24 mouse cellular contexts compared by ENCODE assay signal in the genomic region with DNA sequence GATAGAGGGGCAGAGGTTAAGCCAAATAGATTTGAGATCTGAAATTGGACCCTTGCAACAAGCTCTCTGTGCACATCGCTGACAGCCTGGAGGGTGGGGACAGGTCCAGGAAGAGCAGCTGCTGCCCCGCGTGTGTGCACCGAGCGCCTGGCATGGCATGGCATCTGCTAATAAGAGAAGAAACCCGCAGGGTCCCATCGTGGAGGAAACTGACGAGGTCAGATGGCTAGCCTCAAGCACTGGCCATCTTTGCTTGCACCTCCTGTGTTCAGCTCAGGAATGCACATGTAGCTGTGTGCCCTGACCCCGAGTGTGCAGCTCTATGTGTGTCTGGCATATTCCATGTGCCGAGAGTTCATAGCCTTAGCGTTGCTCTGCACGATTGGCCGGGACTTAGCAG.
A peak's percentile ranks its signal among the peaks of the same experiment; 100 is the strongest.
DNase-seq lines count a peak whose midpoint lies in the region; ATAC-seq and TF ChIP-seq lines count a peak whose summit lies in the region.
"Had no signal": no experiment of that assay in that cellular context is flagged by ENCODE, and none has a peak within 500 bp of the region (broad histone marks: within the 10 kb centered on the region; RNA-seq: fewer than 3 reads in every experiment).

No protein-coding gene starts in this region.

- no peak for ATAC-seq in kidney, embryonic 14.5 days (ENCODE audit: low FRiP score, low TSS enrichment)
- ATAC-seq: forebrain, embryonic 15.5 days; inflammation-experienced regulatory T-cells, adult 6 months had no signal

- no peaks in the 10 kb centered on the region for H3K36me3 ChIP-seq in heart, adult 2 months (ENCODE audit: control insufficient read depth, insufficient read depth, low read length)
- H3K36me3 ChIP-seq in kidney, embryonic 14.5 days (ENCODE audit: control insufficient read depth, insufficient read depth, low read length) = no peaks in the 10 kb centered on the region
- H3K36me3 ChIP-seq: embryonic facial prominence, embryonic 15.5 days; forebrain, embryonic 15.5 days; heart, embryonic 12.5 days; hindbrain, embryonic 10.5 days; limb, embryonic 10.5 days; liver, embryonic 15.5 days; neural tube, embryonic 15.5 days had no signal

- TF ChIP-seq POLR2A in heart, adult 2 months (IDR thresholded peaks at IDR 0.05; ENCODE audit: insufficient read depth, low read depth, low read length) = no peak

- no peak overlapping the region for H3K27ac ChIP-seq in heart, adult 2 months
- no peak overlapping the region for H3K27ac ChIP-seq in kidney, embryonic 14.5 days (ENCODE audit: low read depth, low read length)
- H3K27ac ChIP-seq: embryonic facial prominence, embryonic 15.5 days; forebrain, embryonic 15.5 days; hindbrain, embryonic 10.5 days; kidney, postnatal 0 days; left cerebral cortex, adult 2 months; limb, embryonic 10.5 days; liver, embryonic 15.5 days; neural tube, embryonic 15.5 days had no signal

- no peaks in the 10 kb centered on the region for H3K4me1 ChIP-seq in heart, adult 2 months (ENCODE audit: control insufficient read depth, insufficient read depth, low read length)
- no peaks in the 10 kb centered on the region for H3K4me1 ChIP-seq in kidney, embryonic 14.5 days (ENCODE audit: control insufficient read depth, insufficient read depth, low read length)
- H3K4me1 ChIP-seq: embryonic facial prominence, embryonic 15.5 days; heart, embryonic 12.5 days; limb, embryonic 10.5 days; liver, embryonic 15.5 days had no signal

- H3K4me3 ChIP-seq in heart, adult 2 months = no peak overlapping the region
- H3K4me3 ChIP-seq in kidney, embryonic 14.5 days (ENCODE audit: low read length) = no peak overlapping the region
- H3K4me3 ChIP-seq: embryonic facial prominence, embryonic 15.5 days; forebrain, embryonic 15.5 days; heart, embryonic 12.5 days; hindbrain, embryonic 10.5 days; left cerebral cortex, adult 2 months; limb, embryonic 10.5 days; liver, embryonic 15.5 days; neural tube, embryonic 15.5 days had no signal

- no peaks in the 10 kb centered on the region for H3K27me3 ChIP-seq in heart, adult 2 months (ENCODE audit: control insufficient read depth, insufficient read depth, low read length)
- no peaks in the 10 kb centered on the region for H3K27me3 ChIP-seq in kidney, embryonic 14.5 days (ENCODE audit: control insufficient read depth, insufficient read depth, low read length)
- H3K27me3 ChIP-seq: embryonic facial prominence, embryonic 15.5 days; forebrain, embryonic 15.5 days; heart, embryonic 12.5 days; liver, embryonic 15.5 days; neural tube, embryonic 15.5 days had no signal

- 87% methylated on average over 13 of the region's 13 CpGs for WGBS in heart, adult 2 months
- 76% methylated on average over 13 of the region's 13 CpGs for WGBS in kidney, embryonic 14.5 days

- no peak overlapping the region for H3K4me2 ChIP-seq in kidney, embryonic 14.5 days (replicated peaks; ENCODE audit: low read depth, low read length)
- H3K4me2 ChIP-seq: embryonic facial prominence, embryonic 15.5 days; forebrain, embryonic 15.5 days; heart, embryonic 12.5 days; liver, embryonic 15.5 days; midbrain, embryonic 11.5 days; neural tube, embryonic 15.5 days had no signal

- no peak for TF ChIP-seq EP300 in heart, adult 2 months (IDR thresholded peaks at IDR 0.05; ENCODE audit: insufficient read depth, low read depth, low read length)

- intact Hi-C loops in heart, adult 2 months (cut with DNase I) = no loop called here

- no peak overlapping the region for H3K9ac ChIP-seq in heart, adult 2 months (ENCODE audit: low read depth, low read length)
- H3K9ac ChIP-seq in kidney, embryonic 14.5 days (ENCODE audit: low read depth, low read length) = no peak overlapping the region
- H3K9ac ChIP-seq: embryonic facial prominence, embryonic 15.5 days; forebrain, embryonic 15.5 days; heart, embryonic 12.5 days; liver, embryonic 15.5 days; neural tube, embryonic 15.5 days had no signal

- DNase-seq in heart, adult 11 months = peak; percentile 85
- no peak for DNase-seq in heart, adult 2 months
- peak; percentile 21 for DNase-seq in retina, postnatal 1 day
- DNase-seq in retina, embryonic 14.5 days (ENCODE audit: low spot score) = no peak
- DNase-seq in cerebellum, postnatal 10 days = peak; percentile 80 to 88
- no peak for DNase-seq in gastrocnemius, adult 18-20 months (ENCODE audit: low spot score)
- DNase-seq: adrenal gland, postnatal 14 days; gastrocnemius, postnatal 10 days; heart, postnatal 10 days; kidney, adult 18-20 months; liver; lung, postnatal 4 days had no signal

- TF ChIP-seq CTCF in heart, adult 2 months (IDR thresholded peaks at IDR 0.05) = no peak

- no peaks in the 10 kb centered on the region for H3K79me2 ChIP-seq in heart, adult 2 months (replicated peaks; ENCODE audit: control insufficient read depth, insufficient read depth, low read length)

- H3K9me3 ChIP-seq in kidney, embryonic 14.5 days (ENCODE audit: control insufficient read depth, low read length) = peaks cover 3% of the 10 kb centered on the region; the same call in 1 of the 2 replicates
- H3K9me3 ChIP-seq: embryonic facial prominence, embryonic 15.5 days; forebrain, embryonic 15.5 days; hindbrain, embryonic 10.5 days; limb, embryonic 10.5 days; liver, embryonic 15.5 days; neural tube, embryonic 15.5 days had no signal

Comparison
In these comparisons a context has a peak if more than half of its experiments do, and no peak if none do; other contexts are left out.
1. DNase-seq: peak in heart, adult 11 months (single experiment), retina, postnatal 1 day (single experiment) and cerebellum, postnatal 10 days (2 of 2); none in heart, adult 2 months (0 of 2), retina, embryonic 14.5 days (single experiment) and gastrocnemius, adult 18-20 months (single experiment).